Mouse (Mus musculus) intestine, postnatal 0 days (tissue): Measurements from ENCODE around the gene Ajuba. TPM values are rescaled to one million over a fixed set of nuclear protein-coding genes. Genes with fewer than 3 reads are reported as not detected.

Experiments used
- ATAC-seq: fragments of 200-750 bp; cut with Nextera tagmentation; 2 replicates; pipeline ENCODE4 v1.8.0; 2017; ENCODE audit warnings: mild to moderate bottlenecking, moderate TSS enrichment, moderate library complexity
- H3K27ac ChIP-seq: fragments of 300-500 bp; sonication (generic); 2 replicates; pipeline ENCODE4 v1.5.1; 2014; ENCODE audit warnings: mild to moderate bottlenecking, low read depth, low read length, moderate library complexity
- H3K27me3 ChIP-seq: fragments of 300-500 bp; sonication (generic); replicated peaks from 2 replicates; pipeline ENCODE4 v1.6.1; 2014; ENCODE audit warnings: low read length, mixed read lengths; ENCODE audit not compliant: control insufficient read depth, insufficient read depth
- H3K36me3 ChIP-seq: fragments of 300-500 bp; sonication (generic); 2 replicates; pipeline ENCODE4 v1.6.1; 2014; ENCODE audit warnings: mild to moderate bottlenecking, moderate library complexity; ENCODE audit not compliant: control insufficient read depth, insufficient read depth
- H3K4me1 ChIP-seq: fragments of 300-500 bp; sonication (generic); replicated peaks from 2 replicates; pipeline ENCODE4 v1.6.1; 2014; ENCODE audit warnings: antibody characterized with exemption, low read length, mixed read lengths; ENCODE audit not compliant: control insufficient read depth, insufficient read depth
- H3K4me2 ChIP-seq: fragments of 300-500 bp; sonication (generic); replicated peaks from 2 replicates; pipeline ENCODE4 v1.6.1; 2014; ENCODE audit warnings: low read depth, mild to moderate bottlenecking, moderate library complexity
- H3K4me3 ChIP-seq: fragments of 300-500 bp; sonication (generic); 2 replicates; pipeline ENCODE4 v1.5.1; 2014; ENCODE audit warnings: low read depth, low read length
- H3K9ac ChIP-seq: fragments of 300-500 bp; sonication (generic); 2 replicates; pipeline ENCODE4 v1.6.1; 2014; ENCODE audit warnings: mild to moderate bottlenecking, low read depth, low read length
- H3K9me3 ChIP-seq: fragments of 300-500 bp; sonication (generic); 2 replicates; pipeline ENCODE4 v1.6.1; 2016; ENCODE audit warnings: mixed run types; ENCODE audit not compliant: control insufficient read depth
- CTCF ChIP-seq: sonication (generic); IDR thresholded peaks from 2 replicates; pipeline ENCODE4 v1.5.1; 2016; ENCODE audit warnings: low read depth, mild to moderate bottlenecking, control low read depth, antibody characterized with exemption, moderate library complexity
- WGBS: fragments of 180-500 bp; shearing (Covaris S2); extraction: QIAGEN DNeasy Blood & Tissue Kit; methylation state at CpG from one replicate; pipeline ENCODE4 v1.1.7; 2014; 5-methylcytosine and 5-hydroxymethylcytosine counted together
- polyA plus RNA-seq: library from polyadenylated mRNA; unstranded; fragments of >200 nt; fragmentation: Nextera tagmentation; extraction: Ambion mirVana; gene quantifications from 2 replicates; pipeline ENCODE4 v1.2.1, GENCODE M21; 2015

Ajuba gene
- polyA plus RNA-seq, 1 experiment from 2014 or later: 13.1 TPM

DNA sequence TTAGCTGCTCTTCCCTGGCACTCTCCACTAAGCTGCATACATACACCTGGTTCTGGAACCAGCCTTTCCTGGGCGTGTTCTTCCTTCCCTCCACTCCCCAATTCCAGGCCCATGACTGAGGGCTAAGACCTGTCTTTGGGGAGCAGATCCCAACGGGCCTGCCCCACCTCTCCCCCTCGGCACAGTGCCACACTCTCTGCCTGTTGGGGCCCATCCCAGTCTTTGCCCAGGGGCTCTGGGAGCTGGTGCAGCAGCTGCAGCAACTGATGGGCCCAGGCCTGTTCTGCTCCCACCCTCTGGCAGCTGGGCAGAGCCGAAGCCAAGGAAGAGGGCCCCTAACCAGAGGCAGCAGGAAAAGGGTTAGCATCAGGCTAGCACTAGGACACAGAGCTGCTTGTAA lies 3.1 kb downstream of the Ajuba start:
- 28% methylated on average over 4 of the region's 4 CpGs for WGBS
- 0 out of 2 replicates have a peak, but pooled peaks cover 15% of the 10 kb centered on the region for H3K4me1 ChIP-seq
- H3K9me3 ChIP-seq: no peaks in the 10 kb centered on the region
- H3K4me3 ChIP-seq: no peak overlapping the region
- no peak for TF ChIP-seq CTCF
- no peak for ATAC-seq
- H3K27me3 ChIP-seq: no peaks in the 10 kb centered on the region
- H3K27ac ChIP-seq: no peak overlapping the region
- peak overlapping the region; percentile 97 for H3K4me2 ChIP-seq
- H3K9ac ChIP-seq: 0 out of 2 replicates have a peak overlapping the region, but pooled peaks have one; percentile 4
- H3K36me3 ChIP-seq: peaks cover 12% of the 10 kb centered on the region; the same call in 1 of the 2 replicates

DNA sequence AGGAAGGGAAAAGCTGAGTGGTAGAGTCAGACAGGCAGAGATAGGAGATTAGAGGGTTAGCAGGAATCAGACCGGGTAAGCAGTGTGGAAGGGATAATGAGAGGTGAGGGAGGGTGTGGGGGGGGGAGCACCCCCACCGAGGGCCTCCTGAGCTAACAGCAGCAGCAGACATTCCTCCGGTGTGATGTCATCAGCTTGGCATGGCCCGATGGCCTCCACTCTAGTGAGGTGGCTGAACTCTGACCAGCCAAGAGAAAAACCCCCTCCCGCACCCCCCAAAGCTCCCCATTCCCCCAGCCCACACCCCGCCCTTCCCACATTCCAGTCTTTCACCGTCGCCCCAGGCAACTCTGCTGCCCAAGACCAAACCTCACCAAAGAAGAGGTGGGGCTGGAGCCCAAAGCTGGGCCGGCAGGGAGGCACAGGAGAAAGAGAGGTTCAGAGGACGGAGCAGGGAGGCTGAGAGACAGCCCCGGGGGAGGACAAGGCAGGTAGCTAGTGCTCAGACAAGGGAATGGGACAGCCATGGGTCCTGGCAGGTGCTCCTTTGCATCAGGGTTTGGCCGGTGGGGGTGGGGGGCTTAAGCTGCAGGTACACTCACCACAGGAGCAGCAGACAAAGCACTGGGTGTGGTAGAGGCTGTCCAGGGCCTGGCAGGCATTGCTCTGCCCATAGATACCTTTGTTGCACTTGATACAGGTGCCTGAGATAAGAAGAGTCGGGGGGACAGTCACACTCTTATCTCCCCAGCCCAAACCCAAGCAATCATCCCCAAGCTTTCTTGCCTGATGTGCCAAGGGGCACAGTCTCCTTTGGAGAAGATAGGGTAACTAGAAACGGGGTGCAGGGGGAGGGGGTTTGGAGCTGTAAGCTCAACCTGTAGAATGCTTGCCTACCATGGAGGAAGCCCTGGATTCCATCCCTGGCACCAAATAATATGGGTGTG lies 4.3 kb downstream of the Ajuba start:
- no peaks in the 10 kb centered on the region for H3K9me3 ChIP-seq
- no peaks in the 10 kb centered on the region for H3K27me3 ChIP-seq
- 11% methylated on average over 14 of the region's 14 CpGs for WGBS
- peak overlapping the region; percentile 79 for H3K27ac ChIP-seq
- H3K4me1 ChIP-seq: 0 out of 2 replicates have a peak, but pooled peaks cover 15% of the 10 kb centered on the region
- peak overlapping the region; percentile 7; the same call in 1 of the 2 replicates for H3K4me3 ChIP-seq
- H3K9ac ChIP-seq: no peak overlapping the region
- peak; percentile 83 for ATAC-seq
- peaks cover 21% of the 10 kb centered on the region; the same call in 1 of the 2 replicates for H3K36me3 ChIP-seq
- peak overlapping the region; percentile 52 for H3K4me2 ChIP-seq
- no peak for TF ChIP-seq CTCF

DNA sequence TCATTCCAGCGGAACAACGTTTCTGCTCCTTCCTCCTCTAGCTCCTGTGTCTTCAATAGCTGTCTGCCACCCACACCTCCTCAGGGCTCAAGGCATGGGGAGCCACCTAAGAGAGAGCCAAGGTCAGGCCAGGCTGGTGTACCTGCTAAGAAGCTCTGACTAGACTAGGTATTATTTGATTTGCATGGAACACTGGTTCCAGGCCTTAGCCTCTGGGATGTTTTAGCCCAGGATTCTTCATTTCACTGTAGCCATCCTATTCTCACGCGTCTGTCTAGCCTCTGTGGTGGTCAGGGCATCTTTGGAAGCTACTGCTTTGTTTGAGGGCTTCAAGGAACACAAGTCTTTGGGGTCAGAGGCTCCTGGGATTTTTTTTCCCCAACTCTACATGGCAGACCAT lies 5.2 kb downstream of the Ajuba start:
- WGBS: 62% methylated on average over 4 of the region's 4 CpGs
- H3K36me3 ChIP-seq: peaks cover 26% of the 10 kb centered on the region; the same call in 1 of the 2 replicates
- 0 out of 2 replicates have a peak overlapping the region, but pooled peaks have one; percentile 3 for H3K4me3 ChIP-seq
- H3K27me3 ChIP-seq: no peaks in the 10 kb centered on the region
- 0 out of 2 replicates have a peak overlapping the region, but pooled peaks have one; percentile 52 for H3K4me2 ChIP-seq
- no peaks in the 10 kb centered on the region for H3K9me3 ChIP-seq
- H3K4me1 ChIP-seq: 0 out of 2 replicates have a peak, but pooled peaks cover 15% of the 10 kb centered on the region
- H3K27ac ChIP-seq: peak overlapping the region; percentile 41; the same call in 1 of the 2 replicates
- no peak overlapping the region for H3K9ac ChIP-seq
- no peak for ATAC-seq
- TF ChIP-seq CTCF: no peak

DNA sequence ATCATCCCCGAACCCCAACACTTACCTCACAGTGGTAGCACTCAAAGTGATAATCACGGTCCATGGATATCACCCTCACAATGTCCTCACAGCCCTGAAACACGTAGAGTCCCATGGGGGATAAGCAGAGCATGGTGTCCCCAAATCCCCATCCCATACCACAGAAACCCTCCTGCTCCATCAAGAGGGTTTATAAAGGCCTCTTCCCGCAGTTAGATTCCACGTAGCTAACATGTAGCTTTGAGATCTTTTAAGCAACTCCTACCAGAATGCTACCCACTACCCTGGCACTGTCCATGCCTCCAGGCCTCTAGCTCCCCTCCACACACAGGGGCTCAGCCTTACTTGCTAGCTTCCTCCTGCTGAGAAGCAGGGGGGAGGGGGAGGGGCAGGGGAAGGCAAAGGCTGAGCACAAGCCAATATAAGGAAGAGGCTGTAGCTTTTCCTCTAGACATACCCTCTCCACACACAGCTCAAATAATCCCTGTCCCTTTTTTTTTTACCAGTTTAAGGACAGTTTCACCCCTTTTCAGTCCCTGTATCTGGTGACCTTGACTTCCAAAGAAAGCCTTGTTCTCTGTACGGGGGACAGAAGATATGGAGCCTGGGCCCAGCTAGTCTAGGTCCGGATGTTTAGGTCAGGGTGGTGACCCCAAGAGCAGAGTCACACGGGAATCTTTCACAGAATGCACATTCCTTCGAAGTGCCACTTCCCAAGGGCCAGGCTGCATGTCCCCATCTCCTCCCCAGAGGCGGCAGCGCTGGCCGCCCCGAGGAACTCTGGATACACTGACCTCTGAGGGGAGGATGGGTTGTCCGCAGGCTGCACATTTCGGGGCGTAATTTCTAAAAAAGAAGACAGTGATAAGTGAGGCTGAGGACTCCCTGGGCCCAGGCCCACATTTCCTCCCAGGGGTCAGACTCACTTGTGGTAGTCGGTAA lies 7.6 kb downstream of the Ajuba start:
- TF ChIP-seq CTCF: no peak
- Histone ChIP-seq H3K9ac (no peak overlapping the region), H3K27ac (no peak overlapping the region), H3K4me3 (no peak overlapping the region), H3K9me3 (no peaks in the 10 kb centered on the region), H3K4me2 (no peak overlapping the region), H3K36me3 (peaks cover 26% of the 10 kb centered on the region; the same call in 1 of the 2 replicates), H3K27me3 (no peaks in the 10 kb centered on the region), H3K4me1 (0 out of 2 replicates have a peak, but pooled peaks cover 15% of the 10 kb centered on the region)
- ATAC-seq: no peak
- 71% methylated on average over 17 of the region's 17 CpGs for WGBS

DNA sequence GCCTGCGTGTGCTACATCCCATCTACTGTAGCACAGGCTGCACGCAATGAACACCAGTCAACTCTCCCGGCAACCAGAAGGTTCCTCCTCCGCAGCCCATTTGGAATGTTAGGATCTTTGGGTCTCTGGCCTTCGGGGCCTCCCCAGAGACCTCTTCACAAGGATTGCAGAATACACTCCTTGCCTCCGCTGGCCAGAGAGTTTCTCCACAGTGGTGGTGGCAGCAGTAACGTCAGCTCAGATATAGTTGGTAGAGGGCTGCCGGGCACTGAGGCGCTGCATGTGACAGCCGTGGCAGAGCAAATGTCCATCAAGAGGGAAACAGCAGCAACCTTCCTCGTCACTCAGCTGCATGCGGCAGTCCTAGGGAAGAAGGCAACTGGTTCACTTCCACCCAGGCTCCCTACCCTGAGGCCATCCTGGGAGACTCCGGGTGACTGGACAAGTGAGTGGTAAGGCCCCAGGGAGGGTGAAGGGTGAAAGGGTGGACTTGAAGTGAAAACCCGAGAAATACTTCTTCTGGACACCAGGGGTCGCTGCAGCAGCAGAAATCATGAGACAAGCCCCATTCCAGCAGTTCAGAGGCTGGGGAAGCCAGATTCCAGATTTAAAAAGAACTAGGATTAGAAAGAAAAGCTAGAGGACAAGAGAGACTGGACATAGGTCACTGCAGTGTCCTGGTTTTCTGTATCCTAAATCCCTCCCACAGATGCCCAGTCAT lies 8.5 kb downstream of the Ajuba start:
- H3K4me3 ChIP-seq: no peak overlapping the region
- H3K27ac ChIP-seq: no peak overlapping the region
- WGBS: 74% methylated on average over 15 of the region's 15 CpGs
- peak; percentile 89 for TF ChIP-seq CTCF
- H3K9me3 ChIP-seq: no peaks in the 10 kb centered on the region
- 0 out of 2 replicates have a peak, but pooled peaks cover 11% of the 10 kb centered on the region for H3K4me1 ChIP-seq
- H3K9ac ChIP-seq: no peak overlapping the region
- H3K27me3 ChIP-seq: no peaks in the 10 kb centered on the region
- no peak for ATAC-seq
- H3K4me2 ChIP-seq: no peak overlapping the region
- peaks cover 26% of the 10 kb centered on the region; the same call in 1 of the 2 replicates for H3K36me3 ChIP-seq
